Mouse (Mus musculus) thymus, postnatal 0 days (tissue): ENCODE measurements around the gene Ppt2. TPM values are rescaled to one million over a fixed set of nuclear protein-coding genes. Genes with fewer than 3 reads are reported as not detected.

Experiments used
- DNase-seq: peaks from one replicate; pipeline ENCODE4 v3.0.0-alpha.2; 2015; ENCODE audit warnings: low spot score
- polyA plus RNA-seq: library from polyadenylated mRNA; unstranded; fragments of >200 nt; fragmentation: Nextera tagmentation; extraction: Ambion mirVana; gene quantifications from 2 replicates; pipeline ENCODE4 v1.2.1, GENCODE M21; 2015

Gene Ppt2
- polyA plus RNA-seq, 1 experiment from 2014 or later = 38.4 TPM

DNA sequence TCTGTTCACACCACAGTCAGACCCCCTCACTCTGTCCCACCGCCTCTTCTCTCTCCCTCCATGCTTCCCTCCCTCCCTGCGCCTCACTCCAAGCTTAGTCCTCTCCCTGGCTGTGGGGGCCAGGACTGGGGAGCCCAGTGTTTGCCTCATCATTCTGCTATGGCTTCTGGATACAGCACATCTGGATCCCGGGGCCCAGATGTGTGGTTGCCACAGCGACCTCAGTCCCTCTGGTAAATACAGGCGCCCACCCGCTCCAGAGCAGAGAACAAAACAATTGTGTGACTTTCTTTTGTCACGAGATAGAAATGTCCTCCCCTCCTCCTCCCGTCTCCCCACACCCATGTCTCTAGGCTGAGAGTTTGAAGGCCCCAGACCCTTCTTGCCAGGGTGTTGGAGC is 28.4 kb upstream of the Ppt2 start:
- DNase-seq = no peak

DNA sequence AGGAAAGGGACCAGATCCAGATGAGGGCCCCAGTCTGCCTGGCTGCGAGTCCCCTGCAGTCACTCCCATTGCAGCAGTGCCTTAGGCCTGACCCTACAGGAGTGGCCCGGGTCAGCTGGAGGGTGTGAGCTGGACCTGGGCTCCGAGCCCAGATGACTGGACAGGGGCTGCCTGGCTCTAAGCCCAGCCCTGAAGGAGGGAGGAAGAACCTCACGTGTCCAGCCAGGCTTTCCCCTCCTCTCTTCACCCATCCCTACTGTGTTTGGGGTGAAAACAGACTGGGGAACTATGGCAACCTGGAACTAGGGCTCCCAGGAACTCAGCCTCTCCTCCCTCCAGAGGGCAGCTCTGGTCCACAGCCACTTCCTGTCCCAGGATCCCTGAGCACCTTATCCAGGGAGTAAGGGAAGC is 27.3 kb upstream of the Ppt2 start:
- DNase-seq = no peak

DNA sequence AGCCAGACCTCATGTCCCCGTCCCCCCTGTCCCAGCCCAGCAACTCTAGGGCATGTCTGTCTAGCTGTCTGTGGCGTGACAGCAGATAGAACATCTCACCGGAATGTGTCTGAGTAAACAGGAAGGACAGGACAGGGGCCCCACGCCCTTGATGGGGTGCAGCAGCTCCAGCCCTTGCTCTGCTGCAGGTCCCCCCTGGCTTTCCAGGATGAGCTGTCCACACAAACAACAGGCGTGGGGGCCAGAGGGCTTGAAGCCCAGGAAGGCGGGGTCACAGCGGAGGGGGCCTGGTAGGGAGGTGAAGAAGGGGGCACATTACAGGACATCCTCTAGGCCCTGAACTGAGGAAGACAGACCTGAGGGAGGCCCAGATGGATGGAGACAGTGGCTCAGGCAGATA is 26.9 kb upstream of the Ppt2 start:
- DNase-seq = no peak

DNA sequence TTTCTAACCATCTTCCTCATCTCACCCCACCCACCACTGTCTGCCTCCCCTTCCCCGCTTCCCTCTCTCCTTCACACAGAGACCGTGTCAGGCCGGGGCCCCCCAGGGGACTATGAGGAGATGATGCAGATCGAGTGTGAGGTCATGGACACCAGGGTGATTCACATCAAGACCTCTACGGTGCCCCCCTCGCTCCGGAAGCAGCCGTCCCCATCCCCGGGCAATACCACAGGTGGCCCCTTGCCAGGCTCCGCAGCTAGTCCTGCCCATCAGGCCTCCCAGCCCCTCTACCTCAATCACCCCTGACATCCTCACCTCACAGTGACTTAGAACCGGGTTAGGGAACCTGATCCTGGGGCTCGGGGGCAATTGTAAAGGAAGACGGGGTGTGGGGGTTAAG is 26.1 kb upstream of the Ppt2 start:
- DNase-seq = no peak

DNA sequence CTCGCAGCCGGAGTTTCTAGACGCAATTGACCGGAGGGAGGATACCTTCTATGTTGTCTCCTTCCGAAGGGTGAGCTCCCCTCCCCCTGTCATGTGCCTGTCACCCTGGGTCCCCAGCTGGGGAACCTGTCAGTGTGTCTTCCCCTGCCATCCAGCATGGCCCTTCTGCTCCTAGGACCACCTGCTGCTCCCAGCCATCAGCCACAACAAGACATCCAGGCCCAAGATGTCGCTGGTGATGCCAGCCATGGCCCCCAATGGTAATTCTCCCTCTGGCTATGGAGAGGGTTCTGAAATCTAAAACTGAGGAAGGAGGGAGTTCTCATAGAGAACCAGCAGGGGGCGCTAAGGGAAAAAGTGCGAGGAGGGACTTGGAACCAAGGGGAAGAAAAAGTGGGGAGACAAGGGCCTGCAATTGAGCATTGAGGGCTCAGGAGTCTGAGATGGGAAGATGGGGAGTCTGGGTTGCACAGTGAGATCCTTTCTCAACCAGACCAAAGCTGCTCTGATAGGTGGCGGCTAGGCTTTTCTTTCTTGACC is 25.5 kb upstream of the Ppt2 start:
- DNase-seq = peak; percentile 53

- DNase-seq = no peak
Measured at GRCm38 (mm10) chr17:34652985-34653384, 24.7 kb upstream of the Ppt2 start.

DNA sequence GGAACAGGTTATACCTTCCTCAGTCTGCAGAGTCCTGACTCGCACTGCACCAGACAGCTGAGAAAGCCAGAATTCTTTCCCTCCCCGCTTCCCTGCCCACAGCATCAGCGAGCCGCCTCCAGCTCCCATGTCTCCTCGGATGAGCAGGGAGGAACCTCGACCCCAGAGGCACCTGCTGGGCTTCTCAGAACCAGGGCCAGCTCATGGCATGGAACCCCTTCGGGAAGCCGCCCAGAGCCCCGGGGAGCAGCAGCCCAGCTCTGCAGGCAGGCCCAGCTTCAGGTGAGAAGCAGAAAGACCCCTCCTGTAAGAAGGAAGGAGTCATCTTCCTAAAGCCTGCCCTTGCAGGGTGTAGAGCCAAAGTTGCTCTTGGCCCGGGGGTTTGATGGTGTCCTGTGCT is 24.2 kb upstream of the Ppt2 start:
- no peak for DNase-seq

DNA sequence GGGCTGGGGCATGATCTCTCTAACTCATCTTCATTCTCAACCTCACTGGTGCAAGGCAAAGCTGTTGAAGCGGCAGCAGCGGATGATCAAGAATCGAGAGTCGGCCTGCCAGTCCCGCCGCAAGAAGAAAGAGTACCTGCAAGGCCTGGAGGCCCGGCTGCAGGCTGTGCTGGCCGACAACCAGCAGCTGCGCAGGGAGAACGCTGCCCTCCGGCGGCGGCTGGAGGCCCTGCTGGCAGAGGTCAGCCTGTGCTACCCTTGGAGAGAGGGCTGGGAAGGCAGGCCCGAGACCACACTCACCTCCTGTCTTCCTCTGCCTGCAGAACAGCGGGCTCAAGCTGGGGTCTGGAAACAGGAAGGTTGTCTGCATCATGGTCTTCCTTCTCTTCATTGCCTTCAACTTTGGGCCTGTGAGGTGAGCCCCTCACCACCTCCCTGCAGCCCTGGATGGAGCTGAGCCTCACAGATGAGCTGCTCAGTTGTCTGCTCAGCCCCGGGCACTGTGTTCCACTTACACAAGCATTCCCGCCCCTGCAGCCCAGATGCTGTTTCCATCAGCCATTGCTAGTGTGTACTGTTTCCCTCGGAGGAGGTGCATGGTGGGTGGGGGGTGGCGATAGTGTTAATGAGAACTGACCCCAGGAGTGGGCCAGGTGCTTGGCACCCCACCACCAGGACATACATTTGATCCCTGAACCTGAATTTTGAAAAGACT is 23.4 kb upstream of the Ppt2 start:
- peak; percentile 31 for DNase-seq

- DNase-seq = no peak
Measured at GRCm38 (mm10) chr17:34650781-34651180, 22.5 kb upstream of the Ppt2 start.

DNA sequence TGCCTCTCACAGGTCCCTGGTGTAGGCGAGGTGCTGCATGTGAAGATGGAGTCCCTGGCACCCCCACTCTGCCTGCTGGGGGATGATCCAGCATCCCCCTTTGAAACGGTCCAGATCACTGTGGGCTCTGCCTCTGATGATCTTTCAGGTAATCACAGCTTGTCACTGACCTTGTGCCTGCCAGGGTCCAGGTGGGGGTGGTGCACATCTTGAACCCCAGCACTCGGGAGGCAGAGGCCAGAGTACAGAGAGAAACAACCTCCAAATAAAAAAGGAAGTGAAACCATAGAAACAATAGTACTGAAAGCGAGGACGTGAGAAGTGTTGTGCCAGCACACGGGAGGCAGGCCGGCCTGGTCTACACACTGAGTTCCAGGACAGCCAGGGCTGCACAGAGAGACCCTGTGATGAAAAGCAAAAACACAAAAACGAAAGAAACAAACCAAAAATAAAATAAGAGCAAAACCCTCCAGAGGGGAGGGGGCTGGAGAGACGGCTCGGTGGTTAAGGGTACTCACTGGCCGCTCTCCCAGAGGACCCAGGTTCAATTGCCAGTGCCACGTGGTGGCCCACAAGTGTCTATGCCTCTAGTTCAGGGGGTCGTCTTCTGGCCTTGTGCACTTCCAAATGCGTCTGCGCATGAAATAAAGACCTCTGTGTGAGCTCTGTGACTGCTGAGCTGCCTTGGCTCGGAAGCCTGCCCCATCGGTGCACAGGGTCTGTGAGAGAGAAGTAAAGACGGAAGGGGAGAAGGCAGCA is 21.0 kb upstream of the Ppt2 start:
- DNase-seq = no peak

GRCm38 (mm10) chr17:34648141-34648890 is 20.0 kb upstream of the Ppt2 start:
- no peak for DNase-seq

- peak; percentile 98 for DNase-seq
Measured at GRCm38 (mm10) chr17:34646906-34647787, 18.8 kb upstream of the Ppt2 start, which contains the start of gene Atf6b. Gene Atf6b (plus strand): TSS chr17:34647146.

DNA sequence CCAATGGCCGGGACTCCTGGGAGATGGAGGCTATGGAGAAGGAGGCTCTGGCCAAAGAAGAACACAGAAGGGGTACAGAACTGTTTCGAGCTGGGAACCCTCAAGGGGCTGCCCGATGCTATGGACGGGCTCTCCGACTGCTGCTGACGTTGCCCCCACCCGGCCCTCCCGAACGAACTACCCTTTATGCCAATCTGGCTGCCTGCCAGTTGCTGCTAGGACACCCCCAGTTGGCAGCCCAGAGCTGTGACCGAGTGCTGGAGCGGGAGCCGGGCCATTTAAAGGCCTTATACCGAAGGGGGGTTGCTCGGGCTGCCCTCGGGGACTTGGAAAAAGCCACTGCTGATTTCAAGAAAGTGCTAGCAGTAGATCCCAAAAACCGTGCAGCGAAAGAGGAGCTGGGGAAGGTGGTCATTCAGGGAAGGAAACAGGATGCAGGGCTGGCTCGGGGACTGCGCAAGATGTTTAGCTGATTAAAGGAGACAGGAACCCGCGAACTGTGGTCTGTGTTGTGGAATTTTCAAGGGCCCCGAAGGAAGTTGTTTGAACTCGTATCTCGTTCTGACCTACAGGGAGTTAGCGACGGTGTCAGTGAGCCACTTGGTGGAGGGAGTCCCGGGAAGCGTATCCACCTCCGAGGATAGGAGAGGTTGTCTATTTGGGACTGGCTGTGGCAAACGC is 17.7 kb upstream of the Ppt2 start:
- no peak for DNase-seq

GRCm38 (mm10) chr17:34645256-34645829 is 17.0 kb upstream of the Ppt2 start:
- no peak for DNase-seq

DNA sequence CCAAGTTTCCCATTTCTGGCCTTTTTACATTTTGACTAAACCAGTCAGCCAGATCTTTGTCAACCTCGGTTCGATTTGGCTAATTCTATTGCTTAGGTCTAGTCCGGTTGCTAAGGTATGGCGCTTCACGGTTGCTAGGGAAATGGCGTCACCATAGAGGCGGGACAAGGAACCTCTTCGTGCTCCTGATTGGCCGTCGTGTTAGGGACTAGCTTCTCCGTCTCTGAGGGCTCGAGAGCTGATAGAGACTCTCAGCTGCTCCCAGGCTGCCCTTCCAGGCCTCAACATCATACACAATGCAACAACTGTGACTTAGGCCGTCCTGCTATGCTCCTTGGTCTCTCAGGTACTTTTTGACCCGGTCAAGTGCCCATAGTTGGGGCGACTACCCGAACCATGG is 16.3 kb upstream of the Ppt2 start, which contains the start of gene Fkbpl:
Gene Fkbpl (plus strand): TSS at position 157 of the 400 bp plus-strand sequence.
- peak; percentile 97 for DNase-seq

DNA sequence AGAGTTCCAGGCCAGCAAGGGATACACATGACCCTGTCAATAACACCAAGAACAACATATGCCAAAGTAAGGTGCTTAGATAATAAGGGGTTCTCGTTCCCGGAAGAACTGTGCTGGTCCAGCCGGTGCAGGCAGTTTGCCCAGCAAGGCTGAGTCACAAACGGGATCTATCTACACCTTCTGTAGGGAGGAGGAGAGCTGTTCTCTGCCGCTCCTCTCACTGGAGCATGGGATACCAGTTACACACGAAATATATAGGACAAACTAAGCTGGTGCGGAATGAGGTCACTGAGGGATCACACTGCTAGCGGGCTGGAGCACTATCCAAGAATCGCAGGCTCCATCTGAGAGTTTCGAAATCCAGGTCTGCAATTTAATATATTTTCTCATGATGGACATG is 15.6 kb upstream of the Ppt2 start:
- DNase-seq = no peak

DNA sequence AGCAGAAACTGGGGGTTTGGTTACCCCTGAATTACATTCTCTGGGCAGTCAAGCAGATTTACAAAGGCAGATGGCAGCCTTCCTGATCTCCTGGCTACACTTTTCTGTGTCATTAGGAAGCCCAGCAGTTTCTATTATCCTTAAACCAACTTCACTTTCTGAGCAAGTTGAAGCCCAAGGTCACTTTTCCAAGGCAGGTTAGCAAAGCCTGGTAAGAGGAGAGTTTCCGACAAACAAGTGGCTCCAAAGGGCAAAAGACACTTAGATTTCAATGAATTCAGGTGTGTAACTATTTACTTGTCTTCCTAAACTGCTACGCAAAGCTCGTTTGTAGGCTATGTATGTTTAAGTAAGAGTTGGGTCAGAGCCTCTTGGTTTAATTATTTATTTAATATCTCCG is 15.1 kb upstream of the Ppt2 start:
- no peak for DNase-seq

DNA sequence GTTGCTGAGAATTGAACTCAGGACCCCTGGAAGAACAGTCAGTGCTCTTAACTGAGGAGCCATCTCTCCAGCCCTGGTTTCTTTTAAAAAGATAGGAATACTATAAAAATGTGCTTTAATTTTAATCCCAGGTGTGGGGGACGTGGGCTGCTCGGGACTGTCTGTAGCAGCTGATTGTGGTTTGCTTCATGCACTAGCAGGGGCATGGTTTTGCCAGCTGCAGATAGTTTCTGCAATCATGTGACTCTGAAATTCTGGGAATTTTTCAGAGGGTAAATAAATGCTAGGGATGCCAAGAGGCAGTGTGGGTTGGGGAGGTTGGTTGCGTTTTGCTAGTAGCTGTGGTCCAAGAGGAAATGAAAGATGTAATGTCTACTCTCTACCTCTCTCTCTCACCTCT is 13.6 kb upstream of the Ppt2 start:
- DNase-seq = no peak

DNA sequence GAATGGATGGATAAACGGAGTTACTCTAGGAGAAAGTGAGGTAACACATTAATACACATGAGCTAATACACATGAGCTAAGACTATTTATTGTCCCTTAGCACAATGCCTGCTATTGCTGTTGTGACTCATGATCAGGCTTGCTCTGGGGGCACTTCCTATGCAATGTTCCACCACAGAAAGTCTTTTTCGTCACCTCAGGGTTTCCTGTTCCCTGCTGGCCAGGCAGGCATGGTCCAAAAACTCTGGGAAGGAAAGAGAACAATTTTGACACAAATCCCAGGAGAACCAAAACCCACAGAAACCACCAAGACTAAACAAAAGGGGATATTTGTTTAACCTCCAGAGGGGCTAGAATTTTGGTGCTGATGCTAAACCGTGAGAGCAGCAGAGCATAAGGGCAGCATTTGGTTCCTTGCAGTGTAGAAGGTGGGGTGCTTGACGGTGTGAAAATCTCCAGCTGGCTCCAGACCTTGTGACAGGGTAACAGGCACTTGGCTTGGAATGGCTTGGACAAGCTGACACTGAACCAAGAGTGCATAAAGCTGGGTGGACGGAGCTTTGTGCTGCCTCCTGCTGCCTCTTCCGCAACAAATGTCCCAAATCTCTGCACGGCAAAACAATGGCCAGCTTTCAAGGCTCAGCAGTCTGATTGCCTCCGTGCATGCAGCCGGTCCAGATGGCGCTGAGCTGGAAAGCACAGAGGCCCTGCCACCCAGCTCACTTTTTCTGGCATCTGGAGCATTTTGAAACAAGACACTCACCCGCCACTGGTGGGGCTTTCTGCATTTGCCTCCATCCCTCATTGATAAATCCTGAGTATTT is 12.7 kb upstream of the Ppt2 start:
- no peak for DNase-seq
